Mouse (Mus musculus): Measurements from ENCODE around the gene Rhbdl3. TPM values are rescaled to one million over a fixed set of nuclear protein-coding genes. Genes with fewer than 3 reads are reported as not detected.

Rhbdl3 gene
- polyA plus RNA-seq, 1 experiment = 0.17 TPM

DNA sequence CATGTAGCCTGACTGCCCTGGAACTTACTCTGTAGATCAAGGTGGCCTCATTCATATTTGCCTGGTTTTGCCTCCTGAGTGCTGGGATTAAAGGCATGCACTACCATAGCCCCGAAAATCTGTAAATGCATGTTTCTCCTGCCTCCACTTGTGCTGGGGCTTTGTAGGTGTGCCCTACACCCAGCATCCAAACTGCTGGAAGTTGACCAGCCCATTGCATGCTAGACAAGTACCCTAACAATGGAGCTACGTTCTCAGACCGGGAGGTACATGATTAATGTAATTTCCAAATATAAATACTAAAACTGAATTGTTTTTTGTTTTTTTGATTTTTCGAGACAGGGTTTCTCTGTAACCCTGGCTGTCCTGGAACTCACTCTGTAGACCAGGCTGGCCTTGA lies 84.3 kb downstream of the Rhbdl3 start:
- H3K36me3 ChIP-seq (ENCODE audit: control insufficient read depth, insufficient read depth) = peaks cover 43% of the 10 kb centered on the region
- H3K79me2 ChIP-seq (ENCODE audit: control insufficient read depth, insufficient read depth) = peaks cover 70% of the 10 kb centered on the region
- peak overlapping the region; percentile 99 for H3K4me3 ChIP-seq
- H3K27me3 ChIP-seq (ENCODE audit: control insufficient read depth, insufficient read depth, insufficient read length) = no peaks in the 10 kb centered on the region
- no peak overlapping the region for H3ac ChIP-seq (ENCODE audit: control insufficient read depth, insufficient read length)
- TF ChIP-seq E2F4 (IDR thresholded peaks at IDR 0.05; ENCODE audit: insufficient read depth) = no peak
- peak; percentile 7 for TF ChIP-seq POLR2AphosphoS2 (IDR thresholded peaks at IDR 0.05; ENCODE audit: insufficient read length, low read depth)
- TF ChIP-seq MAX (IDR thresholded peaks at IDR 0.05; ENCODE audit: low read depth) = no peak
- no peak for TF ChIP-seq TCF12 (IDR thresholded peaks at IDR 0.05; ENCODE audit: insufficient read depth, poor library complexity, severe bottlenecking)
- peak overlapping the region; percentile 96 for H3K4me2 ChIP-seq (ENCODE audit: low read depth)

DNA sequence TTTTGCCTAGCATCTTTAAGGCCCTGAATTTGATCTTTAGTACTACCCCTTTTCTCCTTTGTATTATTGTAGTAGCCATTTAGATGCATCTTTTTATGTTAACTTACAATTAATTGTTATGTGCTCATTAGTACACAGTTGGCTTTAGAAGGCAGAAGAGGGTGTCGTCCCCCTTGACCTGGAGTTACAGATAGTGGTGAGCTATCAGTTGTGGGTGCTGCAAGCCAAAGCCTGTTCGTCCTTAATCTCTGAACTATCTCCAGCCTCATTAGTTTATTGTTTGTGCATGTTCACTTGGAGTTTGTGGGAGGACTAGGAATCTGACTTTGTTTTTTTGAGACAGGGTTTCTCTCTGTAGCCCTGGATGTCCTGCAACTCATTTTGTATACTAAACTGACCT lies 86.1 kb downstream of the Rhbdl3 start:
- TF ChIP-seq USF1 (IDR thresholded peaks at IDR 0.05; ENCODE audit: low read depth) (no peak), MYOG (IDR thresholded peaks at IDR 0.05; ENCODE audit: control insufficient read depth in 1 of 3, insufficient read depth in 1 of 3, insufficient read length in 2 of 3, low read depth in 2 of 3) (no peak), MAX (IDR thresholded peaks at IDR 0.05; ENCODE audit: low read depth) (no peak), MYOD1 (IDR thresholded peaks at IDR 0.05; ENCODE audit: control insufficient read depth in 1 of 3, insufficient read length in 2 of 3, low read depth in 2 of 3) (no peak), TCF3 (IDR thresholded peaks at IDR 0.05; ENCODE audit: insufficient read length, low read depth) (no peak), CEBPB (IDR thresholded peaks at IDR 0.05; ENCODE audit: insufficient read depth, poor library complexity, severe bottlenecking) (no peak), SRF (IDR thresholded peaks at IDR 0.05; ENCODE audit: control insufficient read depth, insufficient read length, low read depth) (no peak), E2F4 (IDR thresholded peaks at IDR 0.05; ENCODE audit: insufficient read depth) (no peak), POLR2AphosphoS2 (IDR thresholded peaks at IDR 0.05; ENCODE audit: insufficient read length, low read depth) (no peak), POLR2A (IDR thresholded peaks at IDR 0.05; ENCODE audit: insufficient read length, low read depth) (no peak), TCF12 (IDR thresholded peaks at IDR 0.05; ENCODE audit: insufficient read depth, poor library complexity, severe bottlenecking) (no peak), REST (IDR thresholded peaks at IDR 0.05; ENCODE audit: insufficient read depth, insufficient read length) (no peak)
- H3K4me3 ChIP-seq = no peak overlapping the region
- peak overlapping the region; percentile 96 for H3K4me2 ChIP-seq (ENCODE audit: low read depth)
- H3K27me3 ChIP-seq (ENCODE audit: control insufficient read depth, insufficient read depth, insufficient read length) = no peaks in the 10 kb centered on the region
- H3K36me3 ChIP-seq (ENCODE audit: control insufficient read depth, insufficient read depth) = peaks cover 61% of the 10 kb centered on the region
- H3K79me2 ChIP-seq (ENCODE audit: control insufficient read depth, insufficient read depth) = peaks cover 86% of the 10 kb centered on the region
- no peak overlapping the region for H3ac ChIP-seq (ENCODE audit: control insufficient read depth, insufficient read length)

DNA sequence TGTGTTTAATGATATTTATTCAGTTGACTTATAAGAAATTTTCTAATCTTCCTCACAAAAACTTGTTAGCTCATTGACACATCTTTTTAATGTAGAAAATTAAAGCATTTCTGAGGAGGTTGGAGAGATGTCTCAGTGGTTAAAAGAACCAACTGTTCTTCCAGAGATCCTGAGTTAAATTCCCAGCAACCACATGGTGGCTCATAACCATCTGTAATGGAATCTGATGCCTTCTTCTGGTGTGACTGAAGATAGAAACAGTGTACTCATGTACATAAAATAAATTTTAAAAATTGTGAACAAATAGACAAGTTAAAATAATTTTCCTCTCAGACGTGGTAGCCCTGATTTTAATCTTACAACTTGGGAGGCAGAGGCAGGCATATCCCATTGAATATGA lies 89.2 kb downstream of the Rhbdl3 start:
- Histone ChIP-seq H3K4me2 (ENCODE audit: low read depth) (no peak overlapping the region), H3K36me3 (ENCODE audit: control insufficient read depth, insufficient read depth) (peaks cover 90% of the 10 kb centered on the region), H3K4me3 (no peak overlapping the region), H3K27me3 (ENCODE audit: control insufficient read depth, insufficient read depth, insufficient read length) (no peaks in the 10 kb centered on the region), H3ac (ENCODE audit: control insufficient read depth, insufficient read length) (no peak overlapping the region), H3K79me2 (ENCODE audit: control insufficient read depth, insufficient read depth) (peaks cover 92% of the 10 kb centered on the region)
- TF ChIP-seq TCF3 (IDR thresholded peaks at IDR 0.05; ENCODE audit: insufficient read length, low read depth) (no peak), REST (IDR thresholded peaks at IDR 0.05; ENCODE audit: insufficient read depth, insufficient read length) (no peak), TCF12 (IDR thresholded peaks at IDR 0.05; ENCODE audit: insufficient read depth, poor library complexity, severe bottlenecking) (no peak), E2F4 (IDR thresholded peaks at IDR 0.05; ENCODE audit: insufficient read depth) (no peak), MYOD1 (IDR thresholded peaks at IDR 0.05; ENCODE audit: control insufficient read depth in 1 of 3, insufficient read length in 2 of 3, low read depth in 2 of 3) (no peak), MYOG (IDR thresholded peaks at IDR 0.05; ENCODE audit: control insufficient read depth in 1 of 3, insufficient read depth in 1 of 3, insufficient read length in 2 of 3, low read depth in 2 of 3) (no peak), SRF (IDR thresholded peaks at IDR 0.05; ENCODE audit: control insufficient read depth, insufficient read length, low read depth) (no peak), CEBPB (IDR thresholded peaks at IDR 0.05; ENCODE audit: insufficient read depth, poor library complexity, severe bottlenecking) (no peak), MAX (IDR thresholded peaks at IDR 0.05; ENCODE audit: low read depth) (no peak), POLR2A (IDR thresholded peaks at IDR 0.05; ENCODE audit: insufficient read length, low read depth) (no peak), USF1 (IDR thresholded peaks at IDR 0.05; ENCODE audit: low read depth) (no peak), POLR2AphosphoS2 (IDR thresholded peaks at IDR 0.05; ENCODE audit: insufficient read length, low read depth) (no peak)

DNA sequence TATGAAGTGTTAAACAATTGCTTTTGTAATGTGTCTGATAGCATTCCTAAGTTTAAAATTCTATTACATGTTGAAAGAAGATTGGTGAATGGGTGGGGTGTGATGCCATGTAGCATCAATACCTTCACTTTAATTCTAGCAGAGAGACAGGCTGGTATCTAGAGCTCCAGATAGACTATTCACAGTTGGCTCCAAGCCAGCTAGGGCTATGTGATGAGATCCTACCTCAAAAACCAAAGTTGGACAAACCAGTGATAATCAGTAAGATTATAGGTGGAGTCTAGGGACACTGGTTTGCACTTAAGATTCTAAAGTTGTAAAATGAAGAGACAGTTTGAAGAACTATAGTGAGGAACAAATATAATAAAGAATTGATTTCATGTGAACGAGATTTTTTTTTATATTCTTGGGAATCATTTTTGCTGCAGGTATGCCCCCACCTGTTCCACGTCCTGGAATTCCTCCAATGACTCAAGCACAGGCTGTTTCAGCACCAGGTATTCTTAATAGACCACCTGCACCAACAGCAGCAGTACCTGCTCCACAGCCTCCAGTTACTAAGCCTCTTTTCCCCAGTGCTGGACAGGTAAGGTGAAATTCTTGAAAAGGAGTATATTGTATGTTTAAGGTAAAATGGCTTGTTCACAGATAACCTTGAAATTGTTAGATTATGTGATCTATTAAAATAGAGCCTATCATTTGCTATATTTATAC lies 90.9 kb downstream of the Rhbdl3 start:
- no peaks in the 10 kb centered on the region for H3K27me3 ChIP-seq (ENCODE audit: control insufficient read depth, insufficient read depth, insufficient read length)
- no peak overlapping the region for H3K4me2 ChIP-seq (ENCODE audit: low read depth)
- no peak overlapping the region for H3K4me3 ChIP-seq
- peaks cover 92% of the 10 kb centered on the region for H3K36me3 ChIP-seq (ENCODE audit: control insufficient read depth, insufficient read depth)
- no peak overlapping the region for H3ac ChIP-seq (ENCODE audit: control insufficient read depth, insufficient read length)
- TF ChIP-seq SRF (IDR thresholded peaks at IDR 0.05; ENCODE audit: control insufficient read depth, insufficient read length, low read depth) (no peak), TCF3 (IDR thresholded peaks at IDR 0.05; ENCODE audit: insufficient read length, low read depth) (no peak), MYOD1 (IDR thresholded peaks at IDR 0.05; ENCODE audit: control insufficient read depth in 1 of 3, insufficient read length in 2 of 3, low read depth in 2 of 3) (no peak), POLR2AphosphoS2 (IDR thresholded peaks at IDR 0.05; ENCODE audit: insufficient read length, low read depth) (no peak), POLR2A (IDR thresholded peaks at IDR 0.05; ENCODE audit: insufficient read length, low read depth) (no peak), CEBPB (IDR thresholded peaks at IDR 0.05; ENCODE audit: insufficient read depth, poor library complexity, severe bottlenecking) (no peak)
- H3K79me2 ChIP-seq (ENCODE audit: control insufficient read depth, insufficient read depth) = peaks cover 86% of the 10 kb centered on the region

DNA sequence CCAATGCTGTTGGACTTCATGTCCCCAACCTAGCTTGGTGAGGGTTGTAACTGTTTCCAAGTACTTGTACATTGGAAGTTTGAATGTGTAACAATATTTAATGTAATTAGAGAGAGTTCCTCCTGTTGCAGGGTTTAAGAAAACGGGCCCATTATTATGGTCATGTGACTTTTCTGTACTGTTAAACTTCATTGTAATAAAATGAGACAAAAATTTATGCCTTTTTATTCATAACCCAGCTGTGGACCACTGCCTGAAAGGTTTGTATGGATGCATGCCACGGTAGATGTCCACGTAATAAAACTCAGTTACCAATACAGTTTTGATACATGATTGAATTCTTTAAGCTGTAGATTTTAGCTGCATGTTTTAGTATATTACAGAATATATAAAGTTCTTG lies 95.2 kb downstream of the Rhbdl3 start:
- Histone ChIP-seq H3K36me3 (ENCODE audit: control insufficient read depth, insufficient read depth) (peaks cover 96% of the 10 kb centered on the region), H3K79me2 (ENCODE audit: control insufficient read depth, insufficient read depth) (peaks cover 60% of the 10 kb centered on the region), H3K4me2 (ENCODE audit: low read depth) (no peak overlapping the region), H3K27me3 (ENCODE audit: control insufficient read depth, insufficient read depth, insufficient read length) (no peaks in the 10 kb centered on the region), H3K4me3 (no peak overlapping the region), H3ac (ENCODE audit: control insufficient read depth, insufficient read length) (no peak overlapping the region)
- no peak for TF ChIP-seq REST (IDR thresholded peaks at IDR 0.05; ENCODE audit: insufficient read depth, insufficient read length)
- TF ChIP-seq MYOG (IDR thresholded peaks at IDR 0.05; ENCODE audit: control insufficient read depth in 1 of 3, insufficient read depth in 1 of 3, insufficient read length in 2 of 3, low read depth in 2 of 3) = no peak
- TF ChIP-seq TCF3 (IDR thresholded peaks at IDR 0.05; ENCODE audit: insufficient read length, low read depth) = no peak
- no peak for TF ChIP-seq MYOD1 (IDR thresholded peaks at IDR 0.05; ENCODE audit: control insufficient read depth in 1 of 3, insufficient read length in 2 of 3, low read depth in 2 of 3)
- no peak for TF ChIP-seq E2F4 (IDR thresholded peaks at IDR 0.05; ENCODE audit: insufficient read depth)
- TF ChIP-seq POLR2A (IDR thresholded peaks at IDR 0.05; ENCODE audit: insufficient read length, low read depth) = no peak
- TF ChIP-seq TCF12 (IDR thresholded peaks at IDR 0.05; ENCODE audit: insufficient read depth, poor library complexity, severe bottlenecking) = no peak
- no peak for TF ChIP-seq MAX (IDR thresholded peaks at IDR 0.05; ENCODE audit: low read depth)
- TF ChIP-seq POLR2AphosphoS2 (IDR thresholded peaks at IDR 0.05; ENCODE audit: insufficient read length, low read depth) = no peak
- no peak for TF ChIP-seq USF1 (IDR thresholded peaks at IDR 0.05; ENCODE audit: low read depth)
- TF ChIP-seq SRF (IDR thresholded peaks at IDR 0.05; ENCODE audit: control insufficient read depth, insufficient read length, low read depth) = no peak
- TF ChIP-seq CEBPB (IDR thresholded peaks at IDR 0.05; ENCODE audit: insufficient read depth, poor library complexity, severe bottlenecking) = no peak

Measured in myocyte (in vitro differentiated cells).